Mouse (Mus musculus) midbrain, embryonic 14.5 days (tissue): ENCODE data around the gene Trpv2. TPM values are rescaled to one million over a fixed set of nuclear protein-coding genes. Genes with fewer than 3 reads are reported as not detected.

Experiments used
- ATAC-seq: fragments of 200-750 bp; cut with Nextera tagmentation; 2 replicates; pipeline ENCODE4 v1.8.0; 2017; ENCODE audit warnings: moderate number of reproducible peaks, moderate library complexity; ENCODE audit not compliant: low FRiP score, low TSS enrichment
- DNase-seq: peaks from one replicate; pipeline ENCODE4 v3.0.0-alpha.2; 2015
- H3K27ac ChIP-seq: fragments of 300-500 bp; sonication (generic); replicated peaks from 2 replicates; pipeline ENCODE4 v1.5.1; 2014; ENCODE audit warnings: mild to moderate bottlenecking, low read depth, low read length, moderate library complexity
- H3K27me3 ChIP-seq: fragments of 300-500 bp; sonication (generic); 2 replicates; pipeline ENCODE4 v1.6.1; 2014; ENCODE audit warnings: low read length, control low read depth, mixed read lengths; ENCODE audit not compliant: control insufficient read depth, insufficient read depth
- H3K36me3 ChIP-seq: fragments of 300-500 bp; sonication (generic); 2 replicates; pipeline ENCODE4 v1.6.1; 2014; ENCODE audit warnings: low read length, control low read depth; ENCODE audit not compliant: control insufficient read depth, insufficient read depth
- H3K4me1 ChIP-seq: fragments of 300-500 bp; sonication (generic); 2 replicates; pipeline ENCODE4 v1.6.1; 2014; ENCODE audit warnings: mild to moderate bottlenecking, antibody characterized with exemption, low read length, control low read depth; ENCODE audit not compliant: control insufficient read depth, insufficient read depth
- H3K4me2 ChIP-seq: fragments of 300-500 bp; sonication (generic); 2 replicates; pipeline ENCODE4 v1.6.1; 2014; ENCODE audit warnings: mild to moderate bottlenecking, low read length, moderate library complexity
- H3K4me3 ChIP-seq: fragments of 300-500 bp; sonication (generic); replicated peaks from 2 replicates; pipeline ENCODE4 v1.5.1; 2014; ENCODE audit warnings: low read depth, low read length
- H3K9ac ChIP-seq: fragments of 300-500 bp; sonication (generic); replicated peaks from 2 replicates; pipeline ENCODE4 v1.6.1; 2014; ENCODE audit warnings: mild to moderate bottlenecking, low read length, moderate library complexity
- H3K9me3 ChIP-seq: fragments of 300-500 bp; sonication (generic); 2 replicates; pipeline ENCODE4 v1.6.1; 2016; ENCODE audit warnings: low read length, control low read depth, mixed read lengths; ENCODE audit not compliant: control insufficient read depth
- WGBS: fragments of 180-500 bp; shearing (Covaris S2); extraction: QIAGEN DNeasy Blood & Tissue Kit; methylation state at CpG from one replicate; pipeline ENCODE4 v1.1.7; 2014; 5-methylcytosine and 5-hydroxymethylcytosine counted together
- polyA plus RNA-seq: library from polyadenylated mRNA; unstranded; fragments of >200 nt; fragmentation: Nextera tagmentation; extraction: Ambion mirVana; gene quantifications from 2 replicates; pipeline ENCODE4 v1.2.1, GENCODE M21; 2014

Trpv2 gene
- polyA plus RNA-seq, 1 experiment from 2014 or later, result 26.4 TPM

DNA sequence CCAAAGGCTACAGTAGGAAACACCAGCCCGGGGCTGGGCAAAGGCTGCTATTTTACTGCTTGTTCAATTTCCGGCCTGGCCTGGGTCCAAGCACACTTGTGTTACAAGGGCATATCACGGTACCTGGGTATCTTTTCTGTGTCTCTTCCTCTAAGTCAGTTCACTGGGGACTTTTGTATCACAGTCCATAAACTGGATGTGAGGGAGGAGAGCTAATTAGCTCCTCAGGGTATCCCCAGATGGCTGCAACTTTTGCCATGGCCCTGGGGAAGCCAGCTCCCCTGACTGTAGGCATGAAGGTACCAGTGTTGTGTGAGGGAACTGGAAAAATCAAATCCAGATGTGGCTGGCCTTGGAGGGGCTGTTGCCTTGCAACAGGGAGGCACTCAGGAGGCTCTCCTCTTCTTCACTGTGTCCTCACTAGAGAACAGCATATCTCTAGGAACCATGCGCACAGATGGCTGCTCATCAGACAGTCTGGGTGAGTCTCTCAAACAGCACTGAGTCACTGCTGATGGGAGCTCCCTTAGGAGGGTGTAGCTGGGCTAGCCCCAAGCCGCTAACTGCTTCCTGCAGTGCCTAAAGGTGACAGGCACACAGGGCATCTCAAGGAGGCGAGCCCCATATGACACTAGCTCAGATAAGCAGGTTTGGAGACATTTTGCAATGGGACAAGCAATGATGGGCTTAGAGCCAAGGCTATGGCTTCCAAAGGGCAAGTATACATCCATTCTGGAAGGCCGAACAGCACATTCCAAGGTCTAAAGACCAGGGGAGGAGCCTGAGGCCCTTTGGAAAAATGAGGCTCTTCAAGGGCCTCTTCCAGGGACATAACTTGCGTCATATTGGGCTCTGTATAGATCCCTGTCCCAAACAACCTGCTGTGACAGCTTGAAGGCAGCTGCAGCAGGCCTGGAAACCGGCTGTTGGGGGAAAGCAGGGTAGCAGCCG, 50.3 kb downstream of the Trpv2 start:
- WGBS, result 68% methylated on average over 10 of the region's 10 CpGs
- no peak overlapping the region for H3K9ac ChIP-seq
- H3K4me2 ChIP-seq, result no peak overlapping the region
- DNase-seq (no peak), ATAC-seq (no peak)
- H3K36me3 ChIP-seq, result peaks cover under 1% of the 10 kb centered on the region; the same call in 1 of the 2 replicates
- H3K4me1 ChIP-seq, result peaks cover 10% of the 10 kb centered on the region
- H3K4me3 ChIP-seq, result no peak overlapping the region
- no peaks in the 10 kb centered on the region for H3K27me3 ChIP-seq
- peak overlapping the region; percentile 43 for H3K27ac ChIP-seq
- H3K9me3 ChIP-seq, result no peaks in the 10 kb centered on the region

DNA sequence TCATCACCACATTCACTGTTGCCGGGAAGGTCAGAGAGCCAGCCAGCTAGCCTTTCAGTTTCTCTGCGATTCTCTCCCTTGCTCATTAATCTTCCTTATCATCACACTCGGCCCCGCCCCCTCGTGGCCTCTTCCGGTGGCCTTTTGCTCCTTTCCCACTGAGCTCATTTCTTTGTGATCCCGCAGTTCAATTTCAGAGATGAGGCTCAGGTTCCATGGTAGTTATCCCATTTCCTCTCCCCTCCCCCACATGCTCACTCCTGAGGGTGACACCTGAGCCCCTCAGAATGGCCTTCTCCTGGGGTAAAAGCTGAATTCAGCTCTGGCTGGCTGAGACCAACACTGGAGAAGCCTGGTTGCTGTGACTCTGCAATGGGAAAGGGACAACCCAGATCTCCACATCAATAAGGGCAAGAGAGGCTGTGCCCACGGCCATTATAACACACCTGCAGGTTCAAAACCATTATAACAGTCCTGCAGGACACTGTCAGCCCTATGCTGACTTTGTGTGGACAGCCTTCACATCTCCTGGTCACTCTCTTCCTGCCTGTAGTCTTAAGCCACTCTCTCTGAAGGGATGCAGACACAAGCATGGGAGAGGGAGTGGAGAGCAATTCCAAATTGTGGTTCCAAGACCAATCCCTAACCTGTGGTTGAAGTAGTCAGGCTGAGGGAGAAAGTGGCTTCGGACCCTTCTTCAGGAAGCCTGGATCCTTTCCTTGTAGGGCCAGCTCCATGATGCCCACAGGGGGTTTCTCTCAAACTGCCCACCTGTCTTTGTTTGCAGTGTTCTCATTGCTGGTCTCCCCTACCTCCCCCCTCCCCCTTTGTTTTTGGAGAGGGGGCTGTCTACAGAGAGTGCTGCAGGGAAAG, 55.3 kb downstream of the Trpv2 start:
- Histone ChIP-seq H3K36me3 (no peaks in the 10 kb centered on the region), H3K4me3 (no peak overlapping the region), H3K9me3 (no peaks in the 10 kb centered on the region), H3K4me2 (peak overlapping the region; percentile 43), H3K4me1 (peaks cover 29% of the 10 kb centered on the region), H3K27me3 (no peaks in the 10 kb centered on the region), H3K9ac (peak overlapping the region; percentile 6; the same call in 1 of the 2 replicates), H3K27ac (peak overlapping the region; percentile 84)
- peak; percentile 60 for DNase-seq
- ATAC-seq, result no peak
- 5% methylated on average over 9 of the region's 9 CpGs for WGBS

GRCm38 (mm10) chr11:62630225-62630821, 56.0 kb downstream of the Trpv2 start:
- Histone ChIP-seq H3K9me3 (no peaks in the 10 kb centered on the region), H3K27ac (peak overlapping the region; percentile 84), H3K4me2 (peak overlapping the region; percentile 43), H3K36me3 (no peaks in the 10 kb centered on the region), H3K9ac (peak overlapping the region; percentile 6; the same call in 1 of the 2 replicates), H3K27me3 (no peaks in the 10 kb centered on the region), H3K4me3 (no peak overlapping the region), H3K4me1 (peaks cover 29% of the 10 kb centered on the region)
- peak; percentile 70 for DNase-seq
- ATAC-seq, result peak; percentile 63
- 1% methylated on average over 11 of the region's 11 CpGs for WGBS

DNA sequence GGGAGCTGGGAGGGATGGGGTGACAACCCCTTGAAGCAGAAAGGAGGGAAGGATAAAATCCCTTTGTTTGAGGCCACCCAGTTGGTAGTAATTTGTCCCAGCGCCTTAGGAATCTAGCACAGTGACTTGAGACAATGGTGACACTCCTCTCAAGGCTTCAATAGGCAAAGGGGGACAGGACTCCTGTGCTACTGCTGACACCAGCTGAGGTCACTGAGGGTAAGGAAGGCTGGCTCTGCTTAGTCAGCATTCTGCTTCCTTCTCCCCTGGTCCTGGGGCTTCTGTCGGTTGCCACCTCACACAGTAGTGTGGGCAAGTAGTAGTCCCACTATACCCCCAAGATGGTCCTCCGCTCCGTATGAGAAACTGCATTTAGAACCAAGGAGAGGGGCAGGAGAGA, 56.9 kb downstream of the Trpv2 start:
- ATAC-seq, result no peak

DNA sequence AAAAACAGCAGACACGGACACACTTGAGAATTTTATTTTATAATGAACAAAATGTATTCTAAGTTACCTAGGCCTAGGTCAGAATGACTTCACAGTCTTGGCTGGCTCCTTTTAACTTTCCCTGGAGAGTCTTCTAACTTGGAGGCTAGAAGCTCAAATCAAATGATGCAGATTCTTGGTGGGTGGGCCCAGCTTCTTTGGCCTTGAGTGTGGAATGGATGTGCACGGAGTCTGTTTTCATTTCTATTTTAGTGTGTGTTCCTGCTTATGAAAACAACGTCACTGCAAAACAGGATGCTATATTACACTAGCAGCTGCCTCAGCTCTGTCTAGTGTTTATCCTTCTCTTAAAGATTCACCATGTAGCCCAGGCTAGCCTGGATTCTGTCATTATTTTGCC, 61.1 kb downstream of the Trpv2 start:
- Histone ChIP-seq H3K27me3 (no peaks in the 10 kb centered on the region), H3K36me3 (no peaks in the 10 kb centered on the region), H3K9ac (no peak overlapping the region), H3K9me3 (no peaks in the 10 kb centered on the region), H3K27ac (no peak overlapping the region), H3K4me1 (peaks cover 11% of the 10 kb centered on the region), H3K4me3 (no peak overlapping the region), H3K4me2 (no peak overlapping the region)
- ATAC-seq (no peak), DNase-seq (no peak)
- WGBS, result 79% methylated on average over 3 of the region's 3 CpGs

More for the DNA sequence above, 56.9 kb downstream of the Trpv2 start:
- H3K27me3 ChIP-seq, result no peaks in the 10 kb centered on the region
- no peak overlapping the region for H3K4me2 ChIP-seq
- peaks cover 29% of the 10 kb centered on the region for H3K4me1 ChIP-seq
- H3K36me3 ChIP-seq, result no peaks in the 10 kb centered on the region
- peak overlapping the region; percentile 84 for H3K27ac ChIP-seq
- no peaks in the 10 kb centered on the region for H3K9me3 ChIP-seq
- no peak overlapping the region for H3K9ac ChIP-seq
- WGBS, result 21% methylated on average over 4 of the region's 4 CpGs
- H3K4me3 ChIP-seq, result no peak overlapping the region
- no peak for DNase-seq

DNA sequence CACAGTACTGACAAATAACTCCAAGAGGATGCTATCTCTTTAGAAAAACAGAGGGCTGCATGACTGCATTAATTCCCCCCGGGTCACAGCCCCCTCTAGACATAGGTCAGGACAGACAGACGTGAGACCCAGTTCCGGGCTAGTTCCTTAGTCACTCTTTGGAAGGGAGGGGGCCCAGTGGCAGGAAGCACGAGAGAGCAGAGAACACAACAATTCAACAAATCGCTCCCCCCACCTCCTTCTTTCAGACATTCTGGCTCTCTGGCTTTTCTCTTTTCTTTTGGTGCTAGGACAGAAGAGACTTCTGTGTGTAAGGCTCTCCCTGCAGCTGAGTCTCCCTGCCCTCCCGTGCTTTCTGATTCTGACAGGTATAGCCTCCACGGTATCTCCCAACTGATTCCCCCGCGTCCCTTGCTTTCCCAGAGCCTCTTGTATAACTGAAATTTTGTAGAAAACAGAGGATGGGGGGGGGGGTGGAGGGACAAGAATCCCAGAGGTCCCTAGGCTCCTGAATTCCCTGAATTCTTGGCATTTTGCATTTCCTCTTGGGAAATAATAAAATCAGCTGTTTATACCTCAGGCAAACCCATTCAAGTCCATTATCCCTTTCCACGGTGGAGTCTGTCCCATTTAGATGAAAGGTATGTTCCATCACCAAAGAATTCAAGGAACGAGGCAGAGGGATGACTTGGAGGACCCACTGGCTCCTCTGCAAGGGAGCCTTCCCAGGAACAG, 62.0 kb downstream of the Trpv2 start:
- no peak overlapping the region for H3K9ac ChIP-seq

DNA sequence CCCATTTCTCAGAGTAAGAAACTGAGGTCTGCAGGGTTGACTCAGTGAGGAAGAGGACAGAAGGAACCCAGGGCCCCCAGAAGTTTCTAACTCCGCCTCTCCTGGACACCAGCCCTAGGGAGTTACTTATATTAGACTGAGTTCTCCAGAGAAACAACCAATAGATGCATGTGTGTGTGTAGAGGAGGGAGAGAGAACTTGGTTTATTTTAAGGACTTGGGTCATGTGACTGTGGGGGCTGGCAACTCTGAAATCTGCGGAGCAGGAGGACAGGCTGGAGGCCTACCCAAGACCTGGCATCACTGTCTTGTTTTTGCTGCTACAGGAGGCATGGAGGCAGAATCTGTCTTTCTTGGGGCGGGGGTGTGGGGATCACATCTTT, 62.5 kb downstream of the Trpv2 start:
- 91% methylated on average over 3 of the region's 3 CpGs for WGBS
- Histone ChIP-seq H3K4me3 (no peak overlapping the region), H3K27ac (no peak overlapping the region), H3K4me2 (no peak overlapping the region), H3K36me3 (no peaks in the 10 kb centered on the region), H3K9me3 (no peaks in the 10 kb centered on the region), H3K9ac (no peak overlapping the region), H3K4me1 (no peaks in the 10 kb centered on the region), H3K27me3 (no peaks in the 10 kb centered on the region)
- ATAC-seq, result no peak
- no peak for DNase-seq

More for the DNA sequence above, 62.0 kb downstream of the Trpv2 start:
- no peaks in the 10 kb centered on the region for H3K27me3 ChIP-seq
- H3K4me2 ChIP-seq, result no peak overlapping the region
- no peaks in the 10 kb centered on the region for H3K36me3 ChIP-seq
- no peaks in the 10 kb centered on the region for H3K9me3 ChIP-seq
- no peak overlapping the region for H3K4me3 ChIP-seq
- DNase-seq (no peak), ATAC-seq (no peak)
- H3K4me1 ChIP-seq, result peaks cover 2% of the 10 kb centered on the region; the same call in 1 of the 2 replicates
- WGBS, result 67% methylated on average over 11 of the region's 11 CpGs
- no peak overlapping the region for H3K27ac ChIP-seq

GRCm38 (mm10) chr11:62637401-62637800, 63.1 kb downstream of the Trpv2 start:
- ATAC-seq (no peak), DNase-seq (no peak)
- Histone ChIP-seq H3K9ac (no peak overlapping the region), H3K4me2 (no peak overlapping the region), H3K9me3 (no peaks in the 10 kb centered on the region), H3K27ac (no peak overlapping the region), H3K4me1 (no peaks in the 10 kb centered on the region), H3K36me3 (no peaks in the 10 kb centered on the region), H3K4me3 (no peak overlapping the region), H3K27me3 (no peaks in the 10 kb centered on the region)
- WGBS, result 73% methylated on average over 5 of the region's 5 CpGs
